Mouse (Mus musculus) stomach, postnatal 0 days (tissue): ENCODE results near the gene Csnk2a2.

Experiments used
- CTCF ChIP-seq: IDR thresholded peaks from 2 replicates; pipeline ENCODE4 v1.5.1; 2016; ENCODE audit warnings: antibody characterized with exemption, low read depth, mild to moderate bottlenecking, moderate library complexity
- EP300 ChIP-seq: optimal IDR thresholded peaks from 2 replicates; pipeline ENCODE3; 2016; ENCODE audit warnings: antibody characterized with exemption

GRCm38 (mm10) chr8:95450271-95450670, 39.6 kb downstream of the Csnk2a2 start:
- TF ChIP-seq CTCF, result no peak
- TF ChIP-seq EP300, result no peak
